Mouse (Mus musculus) midbrain, postnatal 0 days (tissue): Measurements from ENCODE around the gene Brsk1. TPM values are rescaled to one million over a fixed set of nuclear protein-coding genes. Genes with fewer than 3 reads are reported as not detected.

Experiments used
- ATAC-seq: fragments of 200-750 bp; cut with Nextera tagmentation; 2 replicates; pipeline ENCODE4 v1.8.0; 2017; ENCODE audit warnings: moderate number of reproducible peaks, mild to moderate bottlenecking, moderate TSS enrichment, moderate library complexity; ENCODE audit not compliant: low FRiP score
- DNase-seq: peaks from one replicate; pipeline ENCODE4 v3.0.0-alpha.2; 2015; ENCODE audit warnings: low spot score
- H3K27ac ChIP-seq: fragments of 300-500 bp; sonication (generic); 2 replicates; pipeline ENCODE4 v1.5.1; 2014; ENCODE audit warnings: low read depth, mild to moderate bottlenecking, low read length, mixed read lengths
- H3K27me3 ChIP-seq: fragments of 300-500 bp; sonication (generic); 2 replicates; pipeline ENCODE4 v1.6.1; 2014; ENCODE audit warnings: low read length, control low read depth, mixed read lengths; ENCODE audit not compliant: insufficient read depth
- H3K36me3 ChIP-seq: fragments of 300-500 bp; sonication (generic); 2 replicates; pipeline ENCODE4 v1.6.1; 2014; ENCODE audit warnings: low read length, control low read depth, mixed read lengths; ENCODE audit not compliant: insufficient read depth
- H3K4me1 ChIP-seq: fragments of 300-500 bp; sonication (generic); 2 replicates; pipeline ENCODE4 v1.6.1; 2014; ENCODE audit warnings: mild to moderate bottlenecking, control low read depth, antibody characterized with exemption, low read length, mixed read lengths; ENCODE audit not compliant: insufficient read depth
- H3K4me2 ChIP-seq: fragments of 300-500 bp; sonication (generic); 2 replicates; pipeline ENCODE4 v1.6.1; 2014; ENCODE audit warnings: low read depth, mild to moderate bottlenecking, low read length, mixed read lengths; ENCODE audit not compliant: poor library complexity, severe bottlenecking
- H3K4me3 ChIP-seq: fragments of 300-500 bp; sonication (generic); 2 replicates; pipeline ENCODE4 v1.5.1; 2014; ENCODE audit warnings: low read depth, mild to moderate bottlenecking, low read length, moderate library complexity
- H3K9ac ChIP-seq: fragments of 300-500 bp; sonication (generic); replicated peaks from 2 replicates; pipeline ENCODE4 v1.6.1; 2014; ENCODE audit warnings: mild to moderate bottlenecking, low read length, moderate library complexity, mixed read lengths; ENCODE audit not compliant: poor library complexity, severe bottlenecking
- H3K9me3 ChIP-seq: fragments of 300-500 bp; sonication (generic); 2 replicates; pipeline ENCODE4 v1.6.1; 2016; ENCODE audit warnings: low read length, control low read depth
- CTCF ChIP-seq: IDR thresholded peaks from 2 replicates; pipeline ENCODE4 v1.5.1; 2016; ENCODE audit warnings: antibody characterized with exemption, mild to moderate bottlenecking
- WGBS: fragments of 180-500 bp; shearing (Covaris S2); extraction: QIAGEN DNeasy Blood & Tissue Kit; methylation state at CpG from one replicate; pipeline ENCODE4 v1.1.7; 2014; 5-methylcytosine and 5-hydroxymethylcytosine counted together
- polyA plus RNA-seq: library from polyadenylated mRNA; unstranded; fragments of >200 nt; fragmentation: Nextera tagmentation; extraction: Ambion mirVana; gene quantifications from 2 replicates; pipeline ENCODE4 v1.2.1, GENCODE M21; 2015
- total RNA-seq: library from RNA; depleted of rRNA; stranded (reverse); fragments of >200 nt; gene quantifications from 2 replicates; pipeline ENCODE4 v1.2.3, GENCODE M21; 2014

Gene Brsk1
- total and polyA plus RNA-seq, 2 experiments from 2014 or later: 7.2 to 226 TPM

GRCm38 (mm10) chr7:4655393-4655792, 35.0 kb upstream of the Brsk1 start:
- peaks cover 11% of the 10 kb centered on the region; the same call in 1 of the 2 replicates for H3K36me3 ChIP-seq
- no peak overlapping the region for H3K4me2 ChIP-seq
- H3K4me1 ChIP-seq: peaks cover 19% of the 10 kb centered on the region
- no peak for TF ChIP-seq CTCF
- no peak for DNase-seq
- no peak for ATAC-seq
- H3K9me3 ChIP-seq: no peaks in the 10 kb centered on the region
- H3K27ac ChIP-seq: no peak overlapping the region
- H3K4me3 ChIP-seq: no peak overlapping the region
- no peaks in the 10 kb centered on the region for H3K27me3 ChIP-seq
- no peak overlapping the region for H3K9ac ChIP-seq
- 85% methylated on average over 4 of the region's 4 CpGs for WGBS

DNA sequence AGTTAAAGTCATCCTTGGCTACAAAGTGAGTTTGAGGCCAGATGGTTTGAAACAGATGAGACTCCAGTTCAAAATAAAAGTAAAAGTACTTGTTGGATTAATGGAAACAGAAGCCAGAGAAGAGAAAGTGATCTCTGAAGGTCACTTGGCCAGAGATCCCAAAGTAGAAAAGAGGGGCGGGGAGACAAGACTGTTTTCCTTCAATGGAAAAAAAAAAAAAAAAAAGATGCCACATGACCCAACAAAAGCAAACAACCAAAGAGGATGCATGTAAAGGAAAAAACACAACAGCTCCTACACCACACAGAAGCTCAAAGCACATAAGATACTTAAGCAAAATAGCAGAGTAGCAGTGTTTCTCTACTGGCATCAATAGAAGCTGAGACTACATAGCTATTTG, 34.5 kb upstream of the Brsk1 start:
- Histone ChIP-seq H3K9me3 (no peaks in the 10 kb centered on the region), H3K27me3 (no peaks in the 10 kb centered on the region), H3K4me3 (no peak overlapping the region), H3K4me2 (no peak overlapping the region), H3K4me1 (peaks cover 19% of the 10 kb centered on the region), H3K27ac (no peak overlapping the region), H3K36me3 (peaks cover 11% of the 10 kb centered on the region; the same call in 1 of the 2 replicates), H3K9ac (no peak overlapping the region)
- WGBS: 78% methylated on average over 1 of the region's 1 CpGs
- no peak for TF ChIP-seq CTCF
- ATAC-seq: no peak
- no peak for DNase-seq

GRCm38 (mm10) chr7:4656818-4657217, 33.6 kb upstream of the Brsk1 start:
- WGBS: 62% methylated on average over 1 of the region's 1 CpGs
- Histone ChIP-seq H3K9me3 (no peaks in the 10 kb centered on the region), H3K36me3 (peaks cover 7% of the 10 kb centered on the region; the same call in 1 of the 2 replicates), H3K27ac (no peak overlapping the region), H3K4me3 (0 out of 2 replicates have a peak overlapping the region, but pooled peaks have one; percentile 7), H3K4me2 (peak overlapping the region; percentile 69), H3K9ac (peak overlapping the region; percentile 88; the same call in 1 of the 2 replicates), H3K4me1 (peaks cover 19% of the 10 kb centered on the region), H3K27me3 (no peaks in the 10 kb centered on the region)
- ATAC-seq (no peak), DNase-seq (no peak)
- no peak for TF ChIP-seq CTCF

DNA sequence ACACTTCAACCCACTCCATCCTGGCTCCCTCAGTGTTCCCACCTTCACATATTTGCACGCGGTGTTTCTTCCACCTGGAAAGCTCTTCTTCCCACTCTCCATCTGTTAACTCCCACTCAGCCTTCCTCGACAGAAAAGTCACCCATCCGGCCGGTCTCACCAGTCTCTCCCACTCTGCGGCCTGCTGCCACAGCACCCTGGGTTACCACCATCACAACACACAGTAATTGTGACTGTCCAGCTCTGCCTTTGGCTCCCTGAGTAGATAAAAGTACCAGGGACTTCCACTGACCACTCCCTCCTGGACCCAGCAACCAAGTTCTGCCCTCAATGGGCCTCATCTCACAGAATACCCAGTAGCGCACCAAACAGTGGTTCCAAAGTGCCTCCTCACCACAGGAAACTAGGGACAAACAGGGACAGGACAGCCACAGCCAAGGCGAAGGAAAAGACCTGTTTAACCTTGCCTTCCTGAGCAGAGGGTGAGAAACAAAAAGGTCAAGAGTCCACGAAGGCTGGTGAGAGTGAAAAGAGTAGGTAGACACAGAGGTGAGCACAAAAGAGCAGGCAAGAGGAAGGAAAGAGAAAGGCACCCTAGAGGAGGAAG, 32.8 kb upstream of the Brsk1 start:
- WGBS: 57% methylated on average over 9 of the region's 9 CpGs
- Histone ChIP-seq H3K27ac (no peak overlapping the region), H3K4me2 (peak overlapping the region; percentile 69), H3K9me3 (no peaks in the 10 kb centered on the region), H3K27me3 (no peaks in the 10 kb centered on the region), H3K36me3 (peaks cover 8% of the 10 kb centered on the region; the same call in 1 of the 2 replicates), H3K4me3 (peak overlapping the region; percentile 86), H3K4me1 (peaks cover 19% of the 10 kb centered on the region), H3K9ac (peak overlapping the region; percentile 88)
- no peak for DNase-seq
- TF ChIP-seq CTCF: no peak
- ATAC-seq: no peak

- peaks cover 7% of the 10 kb centered on the region; the same call in 1 of the 2 replicates for H3K36me3 ChIP-seq
- peaks cover 19% of the 10 kb centered on the region for H3K4me1 ChIP-seq
- H3K9ac ChIP-seq: peak overlapping the region; percentile 88
- peak overlapping the region; percentile 95 for H3K27ac ChIP-seq
- H3K4me3 ChIP-seq: peak overlapping the region; percentile 86
- no peak for TF ChIP-seq CTCF
- no peaks in the 10 kb centered on the region for H3K9me3 ChIP-seq
- peak; percentile 84 for ATAC-seq
- WGBS: under 1% methylated on average over 68 of the region's 78 CpGs
- DNase-seq: peak; percentile 45
- peak overlapping the region; percentile 69 for H3K4me2 ChIP-seq
- no peaks in the 10 kb centered on the region for H3K27me3 ChIP-seq
These were observed 32.1 kb upstream of the Brsk1 start for GRCm38 (mm10) chr7:4658128-4658907.
